Mouse (Mus musculus): ENCODE measurements around the gene Plxnb1.

GRCm38 (mm10) chr9:109104083-109104482, 8.9 kb downstream of the Plxnb1 start:
- TF ChIP-seq CTCF (IDR thresholded peaks at IDR 0.05; ENCODE audit: control insufficient read depth, insufficient read depth, insufficient replicate concordance, low read depth, low read length) (no peak), POLR2A (IDR thresholded peaks at IDR 0.05; ENCODE audit: control insufficient read depth, low read depth, low read length) (no peak)
